Mouse (Mus musculus): ENCODE data around the gene Dlx1. TPM values are rescaled to one million over a fixed set of nuclear protein-coding genes. Genes with fewer than 3 reads are reported as not detected.

Gene Dlx1
- under 1 TPM in 1 of 2 experiments, not detected in 1; 0.11 TPM for total RNA-seq (2021)
- long read RNA-seq, experiment 1 = 0 reads
- long read RNA-seq, experiment 2 = 0 reads

DNA sequence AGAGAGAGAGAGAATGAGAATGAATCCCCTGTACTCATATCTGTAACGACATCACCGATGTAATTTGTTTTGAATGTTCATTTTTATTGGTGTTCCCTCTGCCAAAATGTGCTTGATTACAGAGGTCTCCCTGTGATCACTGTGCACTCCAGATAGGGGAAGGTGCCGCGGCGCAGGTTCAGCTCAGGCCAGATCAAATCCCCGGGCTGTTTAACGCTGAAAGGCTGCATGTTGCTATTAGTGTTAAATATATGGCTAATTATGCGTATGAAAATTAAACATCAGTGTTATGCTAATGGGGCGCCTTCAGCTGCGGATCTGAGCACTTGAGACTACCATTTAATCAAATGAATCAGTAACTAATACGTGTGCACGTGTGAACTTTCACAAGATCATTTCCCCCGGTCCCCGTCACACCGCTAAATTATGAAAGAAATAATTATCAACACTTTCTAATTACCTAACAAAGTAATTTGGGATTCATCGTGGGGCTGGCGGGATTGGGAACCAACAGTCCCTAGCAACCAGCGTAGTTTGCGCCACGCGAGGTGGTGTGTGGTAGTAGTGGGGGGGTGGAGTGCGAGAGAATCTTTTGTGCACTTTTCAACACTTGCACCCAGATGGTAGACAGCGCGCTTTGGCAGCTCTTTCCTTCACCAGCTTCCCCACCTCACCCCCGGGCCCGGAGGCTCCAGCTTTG, at the start of gene Dlx1:
TSS of gene Dlx1 (plus strand) at position 100 of the 700 bp plus-strand sequence.
- no peak for TF ChIP-seq CTCF (IDR thresholded peaks at IDR 0.05)
- Histone ChIP-seq H3K4me3 (peak within 1 kb of the TSS; percentile 67), H3K27ac (no peak within 1 kb of the TSS)
- no peak for DNase-seq
- intact Hi-C loops (cut with DNase I) = no loop called here

DNA sequence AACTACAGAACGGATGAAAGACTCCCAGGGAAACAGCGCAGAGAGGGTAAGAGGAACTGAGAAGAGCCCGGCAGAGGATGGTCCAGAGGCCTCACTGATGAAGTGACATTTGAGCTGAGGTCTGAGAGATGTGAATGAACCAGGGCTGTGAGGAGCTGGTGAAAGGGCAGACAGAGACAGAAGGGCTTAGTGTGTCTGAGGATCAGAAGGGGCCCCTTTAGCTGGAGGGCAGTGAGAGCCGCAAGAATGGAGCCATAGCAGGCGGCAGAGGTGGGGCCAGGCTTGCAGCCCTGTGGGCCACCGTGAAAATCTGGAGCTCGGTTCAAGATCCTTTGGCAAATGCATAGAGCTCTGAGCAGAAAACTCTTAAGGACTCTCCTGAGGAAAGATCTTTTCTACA, 48.0 kb upstream of the Dlx1 start:
- H3K4me3 ChIP-seq = no peak overlapping the region

DNA sequence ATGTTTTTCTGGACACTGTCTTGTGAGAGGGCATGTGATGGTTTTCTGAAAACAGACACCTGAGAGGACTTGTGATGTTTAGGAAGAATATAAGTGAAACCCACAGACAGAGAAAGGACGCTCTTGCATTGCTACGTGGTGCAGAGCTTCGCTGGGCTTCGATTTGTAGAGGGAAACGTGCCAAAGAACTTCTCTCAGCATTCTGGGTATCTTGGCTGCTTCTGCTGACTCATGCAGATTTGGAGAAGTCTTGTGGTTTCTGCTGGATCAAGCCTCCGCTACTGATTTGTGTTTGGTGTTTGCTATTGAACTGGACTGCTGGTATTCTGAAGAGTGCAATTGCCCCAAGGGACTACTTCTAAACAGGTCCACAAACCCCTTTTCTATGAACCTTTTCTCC, 46.1 kb upstream of the Dlx1 start:
- Histone ChIP-seq H3K27ac (no peak overlapping the region), H3K4me3 (no peak overlapping the region)
- no peak for TF ChIP-seq CTCF (IDR thresholded peaks at IDR 0.05)
- intact Hi-C loops (cut with DNase I) = no loop called here
- DNase-seq = no peak

More for the DNA sequence above, 48.0 kb upstream of the Dlx1 start:
- DNase-seq = no peak
- no peak overlapping the region for H3K27ac ChIP-seq
- no peak for TF ChIP-seq CTCF (IDR thresholded peaks at IDR 0.05)
- intact Hi-C loops (cut with DNase I) = no loop called here

DNA sequence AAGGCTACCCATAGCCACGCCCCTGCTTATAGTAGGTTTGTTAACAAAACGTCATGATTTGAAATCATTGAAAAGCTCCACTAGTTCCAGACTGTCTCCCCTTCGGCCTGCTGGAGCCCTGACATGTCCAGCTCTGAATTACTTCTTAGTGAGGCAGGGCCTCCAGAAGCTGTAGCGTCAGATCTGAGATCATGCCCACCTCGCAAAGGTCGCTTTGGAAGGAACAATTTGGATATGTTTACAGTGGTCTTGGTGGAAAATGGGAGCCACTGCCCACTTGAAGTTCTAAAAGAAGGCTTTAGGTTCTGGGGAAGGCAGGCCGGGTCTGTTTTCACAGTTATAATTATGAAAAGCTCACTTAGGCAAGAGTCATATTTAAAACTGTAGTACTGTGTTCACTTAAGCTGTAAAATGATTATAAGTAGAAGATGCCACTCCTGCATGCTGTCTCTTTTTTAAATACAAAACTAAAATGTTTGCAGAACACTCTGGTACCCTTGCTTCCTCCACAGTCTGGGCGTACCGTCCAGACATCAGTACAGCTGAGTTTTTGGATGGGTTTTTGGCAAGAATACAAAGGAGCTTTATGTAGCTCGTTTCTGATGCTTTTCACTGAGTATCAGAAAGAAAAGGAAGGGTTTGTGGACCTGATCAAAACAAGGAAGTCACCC, 44.7 kb upstream of the Dlx1 start:
- no peak for DNase-seq
- TF ChIP-seq CTCF (IDR thresholded peaks at IDR 0.05) = no peak
- no peak overlapping the region for H3K27ac ChIP-seq
- intact Hi-C loops (cut with DNase I) = no loop called here
- H3K4me3 ChIP-seq = no peak overlapping the region

DNA sequence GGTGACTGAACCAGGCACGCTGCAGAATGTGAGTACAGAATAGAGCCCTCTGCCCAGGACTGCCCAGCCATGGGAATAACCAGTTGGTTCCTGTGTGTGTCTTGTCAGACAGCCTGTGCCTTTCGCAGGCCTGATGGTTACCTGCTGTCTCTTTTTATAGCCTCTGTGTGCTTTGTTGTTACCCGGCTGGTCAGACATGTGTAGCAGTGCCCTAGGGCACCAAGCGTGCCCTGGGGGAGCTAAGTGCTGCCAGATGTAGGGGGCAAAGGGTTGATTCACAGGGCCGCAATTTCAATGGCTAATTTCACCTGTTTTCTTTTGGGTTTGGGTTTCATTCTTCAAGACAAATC, 44.2 kb upstream of the Dlx1 start:
- H3K4me3 ChIP-seq = no peak overlapping the region
- no peak overlapping the region for H3K27ac ChIP-seq
- no peak for DNase-seq
- TF ChIP-seq CTCF (IDR thresholded peaks at IDR 0.05) = no peak
- intact Hi-C loops (cut with DNase I) = no loop called here

DNA sequence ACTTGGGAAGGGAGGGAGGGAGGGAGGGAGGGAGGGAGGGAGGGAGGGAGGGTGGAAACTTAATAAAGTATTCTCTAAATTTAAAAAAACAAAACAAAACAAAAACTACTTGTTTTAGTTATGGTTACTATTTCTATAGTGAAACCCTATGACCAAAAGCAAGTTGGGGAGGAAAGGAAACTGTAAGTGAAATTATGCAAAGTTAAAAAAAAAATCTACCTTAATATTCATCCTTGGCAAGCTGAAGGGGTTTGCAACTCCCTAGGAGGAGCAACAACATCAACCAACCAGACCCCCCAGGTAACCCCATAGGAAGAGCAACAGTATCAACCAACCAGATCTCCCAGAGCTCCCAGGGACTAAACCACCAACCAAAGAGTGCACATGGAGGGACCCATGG, 36.6 kb upstream of the Dlx1 start:
- Histone ChIP-seq H3K4me3 (no peak overlapping the region), H3K27ac (no peak overlapping the region)
- no peak for DNase-seq
- TF ChIP-seq CTCF (IDR thresholded peaks at IDR 0.05) = no peak
- intact Hi-C loops (cut with DNase I) = no loop called here

DNA sequence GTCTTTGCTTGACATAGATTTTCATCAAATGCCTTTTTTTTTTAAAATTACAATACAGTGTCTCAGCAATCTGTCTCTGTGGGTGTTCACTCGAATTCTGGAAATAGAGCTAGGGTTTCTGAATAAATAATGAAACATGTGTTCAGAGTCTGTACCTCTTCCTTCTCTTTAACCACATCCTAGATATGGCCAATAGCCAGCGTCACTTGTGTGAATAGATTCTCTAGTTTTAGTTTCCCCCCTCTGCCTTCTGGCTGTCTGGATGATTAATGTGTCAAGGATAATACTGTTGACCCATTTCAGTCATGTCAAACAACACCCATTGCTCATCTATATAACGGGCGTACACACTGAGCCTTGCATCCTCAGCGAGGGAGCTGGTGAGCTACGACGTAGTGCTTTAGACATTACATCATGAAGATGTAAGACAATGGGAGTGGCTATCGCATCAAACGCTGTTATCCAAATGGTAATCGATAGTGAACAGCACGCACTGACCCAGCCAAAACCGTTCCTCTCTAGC, 34.7 kb upstream of the Dlx1 start:
- DNase-seq = no peak
- Histone ChIP-seq H3K27ac (no peak overlapping the region), H3K4me3 (no peak overlapping the region)
- intact Hi-C loops (cut with DNase I) = no loop called here
- no peak for TF ChIP-seq CTCF (IDR thresholded peaks at IDR 0.05)

DNA sequence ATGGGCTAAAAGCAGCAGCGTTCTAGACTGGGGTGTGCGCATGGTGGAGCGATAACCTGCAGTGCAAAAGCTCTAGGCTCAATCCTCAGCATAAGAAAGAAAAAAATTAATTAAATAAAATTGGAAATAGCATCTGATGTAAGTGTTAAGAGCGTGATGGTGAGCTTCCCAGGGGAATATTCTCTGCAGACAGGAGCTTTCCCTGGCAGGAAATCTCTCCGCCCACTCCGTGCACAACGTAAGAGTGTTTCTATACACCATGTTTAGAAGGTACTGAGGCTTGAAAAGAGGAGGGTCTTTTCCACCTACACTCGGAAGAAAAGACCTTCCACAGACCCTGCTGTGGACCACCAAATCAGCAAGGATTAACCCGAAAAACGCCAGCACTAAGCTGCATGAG, 33.4 kb upstream of the Dlx1 start:
- intact Hi-C loops (cut with DNase I) = no loop called here
- Histone ChIP-seq H3K27ac (no peak overlapping the region), H3K4me3 (no peak overlapping the region)
- no peak for DNase-seq
- no peak for TF ChIP-seq CTCF (IDR thresholded peaks at IDR 0.05)

DNA sequence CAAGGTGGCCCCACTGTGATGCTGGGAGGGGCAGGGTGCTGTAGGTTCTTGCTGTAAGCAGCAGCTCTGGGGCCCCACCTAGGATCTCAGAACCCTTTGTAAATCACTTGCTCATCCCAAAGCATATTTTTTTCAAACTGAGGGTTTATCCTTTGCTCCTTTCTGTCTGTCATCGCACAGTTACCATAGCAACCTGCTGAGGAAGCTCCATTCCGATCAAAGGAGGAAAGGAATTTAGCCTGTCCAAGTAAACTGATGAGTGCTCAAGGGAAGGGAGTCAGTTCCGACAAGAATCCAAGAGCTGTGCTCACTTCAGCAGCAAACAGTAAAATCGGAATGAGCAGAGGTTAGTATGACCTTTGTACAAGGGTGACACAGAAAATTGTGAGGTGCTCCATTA, 32.9 kb upstream of the Dlx1 start:
- DNase-seq = no peak
- Histone ChIP-seq H3K27ac (no peak overlapping the region), H3K4me3 (no peak overlapping the region)
- no peak for TF ChIP-seq CTCF (IDR thresholded peaks at IDR 0.05)
- intact Hi-C loops (cut with DNase I) = no loop called here

DNA sequence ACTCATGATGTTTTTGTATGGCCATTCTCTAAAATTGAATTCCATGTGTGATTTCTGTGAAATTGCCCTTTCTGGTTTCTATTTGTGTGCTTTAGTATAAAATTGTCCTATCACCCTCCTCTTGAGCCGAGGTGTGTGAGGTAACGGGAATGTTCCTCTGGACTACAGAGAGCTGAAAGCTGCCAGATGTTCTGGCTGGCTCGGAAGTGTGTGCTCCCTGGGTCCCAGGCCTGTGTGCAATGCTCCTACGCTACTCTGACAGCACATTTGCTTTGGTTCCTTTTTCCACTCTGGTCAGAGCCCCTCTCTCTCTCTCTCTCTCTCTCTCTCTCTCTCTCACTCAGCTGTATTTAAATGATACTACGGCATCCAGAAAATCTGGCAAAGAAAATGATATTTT, 30.7 kb upstream of the Dlx1 start:
- TF ChIP-seq CTCF (IDR thresholded peaks at IDR 0.05) = no peak
- DNase-seq = no peak
- Histone ChIP-seq H3K27ac (no peak overlapping the region), H3K4me3 (no peak overlapping the region)
- intact Hi-C loops (cut with DNase I) = no loop called here

DNA sequence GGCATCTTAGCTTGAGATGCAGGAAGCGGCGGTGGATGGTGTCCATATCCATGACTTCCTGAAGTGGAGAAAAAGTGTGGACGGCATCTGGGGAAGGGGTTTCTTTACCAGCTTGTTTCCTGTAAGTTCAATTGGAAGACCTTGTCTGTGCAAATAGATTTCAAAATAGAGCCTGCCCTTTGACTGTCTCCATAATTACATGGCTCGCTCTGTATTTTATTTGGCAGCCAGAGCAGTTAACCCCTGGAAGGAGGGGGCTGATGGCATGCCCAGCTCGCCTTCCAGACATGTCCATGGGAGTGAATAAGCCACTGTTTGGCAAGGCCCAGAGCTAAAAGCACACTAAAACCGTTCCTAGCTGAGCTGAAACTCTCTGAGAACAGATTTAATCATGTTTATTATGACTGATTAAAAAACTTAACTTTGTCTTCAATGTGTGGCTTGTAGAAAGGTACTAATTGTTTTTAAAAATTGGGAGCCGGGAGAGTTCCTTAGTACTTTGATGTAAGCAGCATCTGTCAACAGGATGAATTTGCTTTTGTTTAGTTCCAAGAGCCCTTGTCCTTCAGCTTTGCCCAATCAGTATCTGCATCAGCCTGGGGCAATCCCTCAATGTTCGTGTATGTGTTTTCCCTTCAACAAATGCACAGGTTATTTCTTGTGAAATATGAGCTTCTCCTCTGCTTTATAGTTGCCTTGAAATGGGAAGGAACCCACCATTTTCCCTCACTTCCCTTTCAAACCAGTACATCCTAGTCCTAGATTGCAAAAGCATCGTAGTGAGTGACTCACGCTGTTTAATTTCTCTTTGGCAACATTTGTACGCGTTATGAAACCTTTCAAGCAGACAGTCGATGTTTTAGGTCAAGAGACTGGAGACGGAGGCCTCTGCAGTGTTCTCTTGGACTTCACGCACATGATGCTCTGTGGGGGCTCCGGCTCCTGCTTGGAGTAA, 28.4 kb upstream of the Dlx1 start:
- TF ChIP-seq CTCF (IDR thresholded peaks at IDR 0.05) = no peak
- Histone ChIP-seq H3K27ac (no peak overlapping the region), H3K4me3 (no peak overlapping the region)
- intact Hi-C loops (cut with DNase I) = no loop called here
- no peak for DNase-seq

DNA sequence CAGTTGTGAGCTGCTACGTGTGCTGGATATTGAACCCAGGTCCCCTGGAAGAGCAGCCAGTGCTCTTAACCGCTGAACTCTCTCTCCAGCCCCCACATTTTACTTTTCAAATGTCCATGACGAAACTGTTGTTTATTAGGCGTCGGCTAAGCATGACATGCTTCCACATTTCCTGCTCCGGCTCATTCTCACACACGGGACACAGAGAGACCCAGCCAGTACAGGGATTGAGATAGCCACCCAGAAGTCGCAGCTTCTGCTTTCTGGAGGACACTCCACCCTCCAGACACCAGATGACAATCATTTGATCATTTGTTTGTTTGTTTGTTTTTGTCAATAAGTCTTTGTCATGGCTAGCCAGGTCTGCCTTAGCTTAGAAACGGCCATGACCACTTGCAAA, 23.1 kb upstream of the Dlx1 start:
- DNase-seq = no peak
- Histone ChIP-seq H3K4me3 (no peak overlapping the region), H3K27ac (no peak overlapping the region)
- no peak for TF ChIP-seq CTCF (IDR thresholded peaks at IDR 0.05)
- intact Hi-C loops (cut with DNase I) = no loop called here

DNA sequence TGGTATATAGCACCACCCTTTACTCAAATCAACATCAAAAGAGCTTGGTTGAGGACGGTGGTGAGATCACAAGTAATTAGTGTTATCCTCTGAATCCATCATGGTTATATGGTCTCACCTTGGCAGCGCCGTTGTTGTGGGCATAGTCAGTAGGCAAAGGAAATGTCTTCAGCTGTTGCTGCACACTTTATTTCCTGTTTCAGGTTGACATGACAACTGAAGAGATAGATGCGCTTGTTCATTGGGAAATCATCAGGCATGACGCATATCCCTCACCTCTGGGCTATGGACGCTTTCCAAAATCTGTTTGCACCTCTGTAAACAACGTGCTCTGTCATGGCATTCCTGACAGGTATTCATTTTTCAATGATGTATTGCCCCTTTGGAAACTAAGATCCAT, 16.7 kb upstream of the Dlx1 start:
- DNase-seq = no peak
- H3K27ac ChIP-seq = no peak overlapping the region
- H3K4me3 ChIP-seq = no peak overlapping the region
- no peak for TF ChIP-seq CTCF (IDR thresholded peaks at IDR 0.05)
- intact Hi-C loops (cut with DNase I) = no loop called here

Measured in gastrocnemius, adult 2 months (tissue).